Mouse (Mus musculus) forebrain, postnatal 0 days (tissue): ENCODE results near the gene Mapk13. TPM values are rescaled to one million over a fixed set of nuclear protein-coding genes. Genes with fewer than 3 reads are reported as not detected.

Source experiments
- ATAC-seq: fragments of 200-750 bp; cut with Nextera tagmentation; 2 replicates; pipeline ENCODE4 v1.8.0; 2017; ENCODE audit warnings: mild to moderate bottlenecking, moderate library complexity
- DNase-seq: peaks from one replicate; pipeline ENCODE4 v3.0.0-alpha.2; 2015
- H3K27ac ChIP-seq: fragments of 300-500 bp; sonication (generic); 2 replicates; pipeline ENCODE4 v1.5.1; 2014; ENCODE audit warnings: low read depth, mild to moderate bottlenecking, antibody characterized with exemption, low read length, moderate library complexity, mixed read lengths
- H3K27me3 ChIP-seq: fragments of 300-500 bp; sonication (generic); 2 replicates; pipeline ENCODE4 v1.6.1; 2014; ENCODE audit warnings: mild to moderate bottlenecking, low read length, mixed read lengths; ENCODE audit not compliant: insufficient read depth
- H3K36me3 ChIP-seq: fragments of 300-500 bp; sonication (generic); 2 replicates; pipeline ENCODE4 v1.6.1; 2014; ENCODE audit warnings: mild to moderate bottlenecking, moderate library complexity; ENCODE audit not compliant: insufficient read depth
- H3K4me1 ChIP-seq: fragments of 300-500 bp; sonication (generic); 2 replicates; pipeline ENCODE4 v1.6.1; 2014; ENCODE audit warnings: antibody characterized with exemption; ENCODE audit not compliant: insufficient read depth
- H3K4me2 ChIP-seq: fragments of 300-500 bp; sonication (generic); 2 replicates; pipeline ENCODE4 v1.6.1; 2014; ENCODE audit warnings: low read depth, mild to moderate bottlenecking, moderate library complexity
- H3K4me3 ChIP-seq: fragments of 300-500 bp; sonication (generic); 2 replicates; pipeline ENCODE4 v1.5.1; 2014; ENCODE audit warnings: low read depth, low read length, mixed read lengths
- H3K9ac ChIP-seq: fragments of 300-500 bp; sonication (generic); 2 replicates; pipeline ENCODE4 v1.6.1; 2014; ENCODE audit warnings: mild to moderate bottlenecking
- H3K9me3 ChIP-seq: fragments of 300-500 bp; sonication (generic); 2 replicates; pipeline ENCODE4 v1.6.1; 2016; ENCODE audit warnings: low read length
- CTCF ChIP-seq: sonication (generic); IDR thresholded peaks from 2 replicates; pipeline ENCODE4 v1.5.1; 2016; ENCODE audit warnings: antibody characterized with exemption, control low read depth, low read depth
- WGBS: fragments of 180-500 bp; shearing (Covaris S2); extraction: QIAGEN DNeasy Blood & Tissue Kit; methylation state at CpG from one replicate; pipeline ENCODE4 v1.1.7; 2014; 5-methylcytosine and 5-hydroxymethylcytosine counted together
- polyA plus RNA-seq: library from polyadenylated mRNA; unstranded; fragments of >200 nt; fragmentation: Nextera tagmentation; extraction: Ambion mirVana; gene quantifications from 2 replicates; pipeline ENCODE4 v1.2.1, GENCODE M21; 2015
- total RNA-seq: library from RNA; depleted of rRNA; stranded (reverse); fragments of >200 nt; gene quantifications from 2 replicates; pipeline ENCODE4 v1.2.3, GENCODE M21; 2014

The Mapk13 gene
- total and polyA plus RNA-seq, 2 experiments from 2014 or later: 0.14 to 1.0 TPM

- H3K4me3 ChIP-seq: no peak overlapping the region
- WGBS: 96% methylated on average over 12 of the region's 12 CpGs
- no peak for TF ChIP-seq CTCF
- no peak overlapping the region for H3K9ac ChIP-seq
- H3K36me3 ChIP-seq: no peaks in the 10 kb centered on the region
- H3K4me1 ChIP-seq: no peaks in the 10 kb centered on the region
- no peak for ATAC-seq
- H3K27ac ChIP-seq: no peak overlapping the region
- H3K4me2 ChIP-seq: no peak overlapping the region
- H3K9me3 ChIP-seq: no peaks in the 10 kb centered on the region
- no peaks in the 10 kb centered on the region for H3K27me3 ChIP-seq
- DNase-seq: no peak
Observed at GRCm38 (mm10) chr17:28787507-28787906, 18.4 kb downstream of the Mapk13 start.

- H3K4me1 ChIP-seq: peaks cover 6% of the 10 kb centered on the region; the same call in 1 of the 2 replicates
- H3K36me3 ChIP-seq: no peaks in the 10 kb centered on the region
- no peak overlapping the region for H3K4me2 ChIP-seq
- no peak for TF ChIP-seq CTCF
- H3K9me3 ChIP-seq: no peaks in the 10 kb centered on the region
- no peak overlapping the region for H3K27ac ChIP-seq
- no peaks in the 10 kb centered on the region for H3K27me3 ChIP-seq
- no peak overlapping the region for H3K4me3 ChIP-seq
- no peak for DNase-seq
- 91% methylated on average over 4 of the region's 4 CpGs for WGBS
- H3K9ac ChIP-seq: no peak overlapping the region
- ATAC-seq: no peak
Observed at GRCm38 (mm10) chr17:28797031-28797430, 27.9 kb downstream of the Mapk13 start.

- Histone ChIP-seq H3K36me3 (no peaks in the 10 kb centered on the region), H3K4me3 (peak overlapping the region; percentile 100), H3K9me3 (no peaks in the 10 kb centered on the region), H3K27me3 (no peaks in the 10 kb centered on the region), H3K27ac (no peak overlapping the region), H3K9ac (0 out of 2 replicates have a peak overlapping the region, but pooled peaks have one; percentile 99), H3K4me1 (peaks cover 6% of the 10 kb centered on the region; the same call in 1 of the 2 replicates), H3K4me2 (peak overlapping the region; percentile 97)
- ATAC-seq: no peak
- WGBS: 10% methylated on average over 14 of the region's 14 CpGs
- peak; percentile 11 for DNase-seq
- TF ChIP-seq CTCF: no peak
Observed at GRCm38 (mm10) chr17:28799291-28800160, 30.4 kb downstream of the Mapk13 start.

- DNase-seq: peak; percentile 24
- 4% methylated on average over 15 of the region's 15 CpGs for WGBS
Observed at GRCm38 (mm10) chr17:28800281-28800670, 31.2 kb downstream of the Mapk13 start.

DNA sequence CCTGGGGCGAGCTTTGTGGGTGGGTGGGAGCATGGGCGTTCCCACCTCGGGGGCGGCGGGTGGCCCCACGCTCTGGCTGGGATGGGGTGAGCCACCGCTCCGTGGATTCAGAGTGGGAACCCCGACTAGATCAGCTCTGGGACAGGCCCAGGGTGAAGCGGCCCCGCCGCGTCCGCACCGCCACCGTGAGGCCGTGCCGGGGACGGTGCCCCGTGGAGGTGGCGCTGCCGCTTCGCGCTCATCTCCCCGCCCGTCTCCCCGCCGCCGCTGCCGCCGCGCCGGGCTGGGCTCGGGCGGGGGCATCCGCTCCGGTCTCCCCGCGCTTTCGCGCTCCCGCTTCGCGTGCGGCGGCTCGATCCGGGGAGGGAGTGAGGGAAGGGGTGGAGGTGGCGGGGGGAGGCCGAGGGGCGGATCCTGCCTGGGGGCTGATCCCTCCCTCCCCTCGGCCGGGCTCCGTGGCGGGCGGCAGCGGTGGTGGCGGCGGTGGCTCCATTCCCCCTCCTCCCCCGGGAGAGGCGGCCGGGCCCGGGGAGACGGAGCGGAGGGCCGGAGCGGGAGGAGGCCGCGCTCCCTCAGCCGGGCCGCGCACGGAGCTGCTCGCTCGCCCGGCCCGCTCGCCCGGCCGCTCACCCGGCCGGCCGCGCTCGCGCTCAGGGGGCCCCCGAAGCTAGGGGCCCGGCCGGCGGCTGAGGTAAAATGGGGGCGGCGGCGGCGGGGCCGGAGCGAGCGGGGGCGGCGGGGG is 31.7 kb downstream of the Mapk13 start, which contains the start of gene Brpf3:
Gene Brpf3 (plus strand): TSS at position 420 of the 742 bp plus-strand sequence.
- Histone ChIP-seq H3K27ac (peak within 1 kb of the TSS; percentile 100), H3K27me3 (no peaks in the 10 kb centered on the region), H3K9me3 (no peaks in the 10 kb centered on the region), H3K4me1 (peaks cover 6% of the 10 kb centered on the region; the same call in 1 of the 2 replicates), H3K4me2 (peak within 1 kb of the TSS; percentile 97), H3K4me3 (peak within 1 kb of the TSS; percentile 100), H3K36me3 (peaks cover 2% of the 10 kb centered on the region; the same call in 1 of the 2 replicates), H3K9ac (peak within 1 kb of the TSS; percentile 99)
- peak; percentile 59 for TF ChIP-seq CTCF
- ATAC-seq (peak; percentile 70), DNase-seq (peak; percentile 78)
- WGBS: 5% methylated on average over 67 of the region's 99 CpGs

More at GRCm38 (mm10) chr17:28800281-28800670, 31.2 kb downstream of the Mapk13 start:
- H3K9me3 ChIP-seq: no peaks in the 10 kb centered on the region
- TF ChIP-seq CTCF: no peak
- H3K4me3 ChIP-seq: peak overlapping the region; percentile 100
- H3K27me3 ChIP-seq: no peaks in the 10 kb centered on the region
- H3K4me1 ChIP-seq: peaks cover 6% of the 10 kb centered on the region; the same call in 1 of the 2 replicates
- H3K36me3 ChIP-seq: no peaks in the 10 kb centered on the region
- H3K27ac ChIP-seq: peak overlapping the region; percentile 100
- no peak for ATAC-seq
- H3K4me2 ChIP-seq: peak overlapping the region; percentile 97
- H3K9ac ChIP-seq: peak overlapping the region; percentile 99

- DNase-seq (peak; percentile 99), ATAC-seq (peak; percentile 99)
- peak; percentile 15; the same call in 1 of the 2 replicates for TF ChIP-seq CTCF
- Histone ChIP-seq H3K27ac (peak overlapping the region; percentile 100), H3K4me3 (peak overlapping the region; percentile 100), H3K36me3 (peaks cover 9% of the 10 kb centered on the region), H3K4me2 (peak overlapping the region; percentile 97), H3K4me1 (peaks cover 6% of the 10 kb centered on the region; the same call in 1 of the 2 replicates), H3K9me3 (no peaks in the 10 kb centered on the region), H3K9ac (peak overlapping the region; percentile 99), H3K27me3 (no peaks in the 10 kb centered on the region)
- WGBS: under 1% methylated on average over 35 of the region's 42 CpGs
Observed at GRCm38 (mm10) chr17:28801474-28802005, 32.4 kb downstream of the Mapk13 start.
